Mouse (Mus musculus) gastrocnemius, postnatal 4 days (tissue): ENCODE results near the gene Fhl1. TPM values are rescaled to one million over a fixed set of nuclear protein-coding genes. Genes with fewer than 3 reads are reported as not detected.

Source experiments
- DNase-seq, 2 experiments: peaks; one replicate each; pipeline ENCODE4 v3.0.0; 2021 to 2022; ENCODE audit warnings: low spot score in 2 of 2, mixed read lengths in 2 of 2
- long read RNA-seq, 2 experiments: library from polyadenylated mRNA; stranded (forward); transcript quantifications; one replicate each; pipeline ENCODE4 v2.0.0; 2021
- total RNA-seq, 2 experiments: library from RNA; stranded (reverse); gene quantifications; 2 replicates each; pipeline ENCODE4 v1.2.3; 2021

The Fhl1 gene
- 1,000 to 10,000 TPM; 1,382 to 1,696 TPM for total RNA-seq
- long read RNA-seq, experiment 1, transcript Fhl1-202 (5 exons, 1,337 nt), result minor isoform, 33 of 1,136 reads
- long read RNA-seq, experiment 1, transcript Fhl1-204 (6 exons, 2,283 nt), result major isoform, 724 of 1,136 reads
- long read RNA-seq, experiment 1, transcript Fhl1-201 (7 exons, 2,356 nt), result minor isoform, 17 of 1,136 reads
- long read RNA-seq, experiment 1, transcript Fhl1-206 (7 exons, 1,203 nt), result minor isoform, 5 of 1,136 reads
- long read RNA-seq, experiment 1, partial matches to known transcripts, result 74 of 1,136 reads
- long read RNA-seq, experiment 1, other reads (novel, unspliced or antisense), result 280 of 1,136 reads
- long read RNA-seq, experiment 2, transcript Fhl1-201 (7 exons, 2,356 nt), result minor isoform, 25 of 902 reads
- long read RNA-seq, experiment 2, transcript Fhl1-204 (6 exons, 2,283 nt), result major isoform, 561 of 902 reads
- long read RNA-seq, experiment 2, transcript Fhl1-202 (5 exons, 1,337 nt), result minor isoform, 27 of 902 reads
- long read RNA-seq, experiment 2, partial matches to known transcripts, result 46 of 902 reads
- long read RNA-seq, experiment 2, other reads (novel, unspliced or antisense), result 239 of 902 reads

GRCm38 (mm10) chrX:56731306-56732201 lies at the start of gene Fhl1:
Gene Fhl1 (plus strand): TSS chrX:56731787.
- DNase-seq, result peak; percentile 37 to 52

- no peak for DNase-seq
Measured at GRCm38 (mm10) chrX:56682156-56682720, 49.3 kb upstream of the Fhl1 start.

DNA sequence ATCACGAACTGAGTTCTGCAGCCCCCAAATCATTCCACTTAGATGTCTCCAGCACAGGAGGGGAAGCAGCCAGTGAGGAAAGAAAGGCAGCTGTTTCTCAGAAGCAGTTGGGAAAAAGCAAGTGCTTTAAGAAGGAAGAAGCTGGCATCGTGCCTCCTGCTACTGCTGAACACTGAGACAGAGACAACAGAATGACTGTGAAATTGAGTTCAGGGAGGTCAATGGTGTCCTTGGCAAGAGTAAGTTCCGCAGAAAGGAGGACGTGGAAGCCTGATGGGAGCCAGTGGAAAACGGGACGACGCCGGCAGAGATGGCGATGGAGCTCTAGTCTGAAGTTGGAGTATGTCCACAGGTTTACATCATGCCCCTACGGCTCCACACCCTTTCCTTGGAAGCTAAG lies 48.1 kb upstream of the Fhl1 start:
- DNase-seq, result peak in 1 of 2 experiments; percentile 21

- DNase-seq, result no peak
Measured at GRCm38 (mm10) chrX:56692554-56692953, 39.0 kb upstream of the Fhl1 start.

DNA sequence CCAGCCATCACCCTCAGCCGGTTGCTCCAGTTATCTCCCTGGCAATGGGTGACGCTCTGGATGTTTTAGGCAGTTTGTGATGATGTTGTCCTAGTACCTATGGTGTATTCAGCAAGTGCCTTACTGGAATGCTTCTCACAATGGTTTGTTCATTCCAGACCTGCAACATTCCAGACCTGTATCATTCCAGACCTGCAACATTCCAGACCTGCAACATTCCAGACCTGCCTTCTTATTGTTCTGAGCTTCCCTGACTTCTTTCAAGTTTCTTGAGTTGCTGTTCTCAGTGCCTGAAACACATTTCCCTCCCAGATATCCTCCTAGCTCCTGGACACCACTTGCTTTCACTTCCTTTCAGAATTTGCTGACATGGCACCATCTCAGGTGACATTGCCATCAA lies 37.0 kb upstream of the Fhl1 start:
- no peak for DNase-seq

DNA sequence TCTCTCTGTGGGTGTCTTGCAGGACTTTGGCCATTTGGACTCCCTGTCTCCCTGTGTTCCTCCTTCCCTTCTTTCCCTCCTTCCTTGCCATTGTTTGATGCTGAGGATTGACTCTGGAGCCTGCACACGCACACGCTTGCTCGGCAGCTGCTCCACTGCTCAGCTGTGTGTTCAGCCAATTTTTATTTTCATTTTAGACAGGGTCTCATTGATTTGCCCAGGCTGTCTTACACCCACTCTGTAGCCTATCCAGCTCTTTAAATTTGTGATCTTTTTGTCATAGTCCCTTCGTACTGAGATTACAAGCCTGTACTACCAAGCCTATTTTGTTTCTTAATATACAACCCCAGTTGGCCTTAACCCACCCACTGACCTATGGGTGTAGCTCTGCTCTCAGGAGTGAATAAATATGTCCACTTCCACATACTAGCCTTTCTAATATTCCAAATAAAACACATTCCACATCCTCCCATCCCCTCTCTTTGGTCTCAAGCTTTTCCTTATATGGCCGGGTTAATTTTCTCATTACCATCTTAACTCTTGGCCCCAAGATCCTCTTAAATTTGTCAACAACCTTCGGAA lies 34.3 kb upstream of the Fhl1 start:
- no peak for DNase-seq

GRCm38 (mm10) chrX:56697886-56698285 lies 33.7 kb upstream of the Fhl1 start:
- no peak for DNase-seq

GRCm38 (mm10) chrX:56701261-56701660 lies 30.3 kb upstream of the Fhl1 start:
- no peak for DNase-seq

DNA sequence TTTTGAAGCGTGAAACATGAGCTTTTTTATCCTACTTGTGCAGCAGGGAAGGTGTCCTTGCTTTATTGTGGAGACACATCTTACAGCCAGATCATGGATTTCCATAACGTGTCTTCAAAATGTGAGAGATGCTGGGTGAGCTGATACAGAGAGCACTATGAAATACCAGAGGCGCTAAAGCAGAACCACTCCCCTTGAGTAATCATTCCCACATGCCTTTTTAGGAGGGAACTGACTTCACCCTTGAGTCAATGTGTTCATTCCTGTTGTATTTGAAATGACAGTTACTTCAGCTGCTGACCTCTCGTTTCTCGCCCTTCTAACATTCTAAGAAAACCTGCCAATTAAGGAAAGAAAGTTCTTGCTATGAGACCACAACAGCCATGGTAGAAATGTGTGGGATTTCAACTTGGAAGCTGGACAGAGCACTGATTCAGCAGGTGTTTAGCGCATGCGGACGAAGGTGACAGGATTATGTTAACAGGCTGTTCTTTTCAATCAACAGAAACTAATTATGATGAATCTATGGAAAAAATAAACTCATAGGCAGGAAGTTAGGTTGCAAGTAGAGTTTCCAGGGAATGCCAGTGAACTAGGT lies 27.5 kb upstream of the Fhl1 start:
- DNase-seq, result no peak

- DNase-seq, result no peak
Measured at GRCm38 (mm10) chrX:56708592-56709370, 22.8 kb upstream of the Fhl1 start.

DNA sequence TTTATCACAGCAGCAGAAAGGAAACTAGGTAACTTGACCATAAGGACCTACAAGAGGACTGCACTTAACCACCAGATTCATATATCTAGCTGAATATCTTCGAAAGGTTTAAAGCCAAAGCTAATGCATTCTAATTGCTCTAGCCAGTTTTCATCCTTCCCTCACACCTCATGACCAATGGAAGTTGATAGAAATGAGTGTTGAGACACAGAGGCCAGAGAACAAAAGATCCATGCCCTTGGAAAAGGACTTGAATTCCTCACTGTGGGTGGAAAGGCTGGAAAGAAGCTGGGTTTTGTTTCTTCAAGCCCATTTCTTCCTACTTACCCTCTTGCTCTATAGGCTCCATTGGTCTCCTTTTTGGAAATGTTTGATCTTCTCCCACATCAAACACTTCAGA lies 21.1 kb upstream of the Fhl1 start:
- DNase-seq, result no peak

DNA sequence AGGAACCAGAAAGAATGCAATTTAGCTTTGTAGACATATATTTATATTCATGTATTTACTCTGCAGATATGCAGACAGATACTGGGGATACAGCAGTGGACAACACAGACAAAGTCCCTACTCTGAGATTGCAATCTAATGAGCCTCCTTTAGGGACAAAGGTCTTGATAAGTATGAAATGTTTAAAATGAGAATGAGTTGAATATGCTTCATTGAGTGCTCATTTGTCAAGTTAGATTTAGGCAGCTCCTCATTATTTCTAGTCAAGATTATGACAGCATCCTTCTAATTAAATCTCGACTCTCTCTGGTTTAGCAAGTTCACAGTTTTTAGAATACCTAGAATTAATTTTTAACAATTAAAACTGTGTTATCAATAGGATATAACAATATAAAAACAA lies 18.9 kb upstream of the Fhl1 start:
- DNase-seq, result no peak

- DNase-seq, result no peak
Measured at GRCm38 (mm10) chrX:56722559-56722958, 9.0 kb upstream of the Fhl1 start.

- no peak for DNase-seq
Measured at GRCm38 (mm10) chrX:56728507-56728906, 3.1 kb upstream of the Fhl1 start.

DNA sequence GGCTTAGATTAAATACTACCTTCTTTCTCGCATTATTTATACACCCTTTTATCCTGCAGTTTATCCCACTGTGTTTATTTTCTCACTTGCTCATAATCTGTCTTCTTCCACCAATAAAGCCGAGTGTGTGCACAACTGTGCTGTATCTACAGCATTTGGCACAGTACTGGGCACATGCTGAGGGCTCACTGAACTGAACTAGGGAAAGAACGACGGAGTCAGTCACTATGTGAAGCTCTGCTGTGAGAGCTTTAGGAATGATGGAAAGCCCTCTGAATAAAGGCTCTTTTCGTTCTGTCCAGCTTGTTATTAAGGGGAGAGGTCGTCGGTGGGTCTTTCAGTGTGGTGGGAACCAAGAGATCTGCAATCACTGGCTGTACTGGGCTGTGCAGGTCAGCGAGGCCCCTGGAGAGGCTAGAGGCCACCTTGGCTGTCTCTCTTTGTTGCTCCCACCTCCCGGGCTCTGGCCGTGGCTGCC lies 720 bp upstream of the Fhl1 start:
- DNase-seq, result no peak

- DNase-seq, result no peak
Measured at GRCm38 (mm10) chrX:56732401-56732800, 814 bp downstream of the Fhl1 start.

GRCm38 (mm10) chrX:56734436-56734835 lies 2.8 kb downstream of the Fhl1 start:
- DNase-seq, result no peak

GRCm38 (mm10) chrX:56736226-56736625 lies 4.6 kb downstream of the Fhl1 start:
- DNase-seq, result no peak

- no peak for DNase-seq
Measured at GRCm38 (mm10) chrX:56737848-56738554, 6.4 kb downstream of the Fhl1 start.
